Mouse (Mus musculus) MEL (cell line): ENCODE data around the gene Rdh13. TPM values are rescaled to one million over a fixed set of nuclear protein-coding genes. Genes with fewer than 3 reads are reported as not detected.

Experiments
- DNase-seq: peaks from one replicate; pipeline ENCODE4 v3.0.0; 2011; ENCODE audit warnings: low read depth, low spot score
- H3K27ac ChIP-seq: 2 replicates; pipeline ENCODE4 v1.5.1; 2012; ENCODE audit warnings: low read depth, mild to moderate bottlenecking, control low read depth, low read length, moderate library complexity; ENCODE audit not compliant: control insufficient read depth
- H3K27me3 ChIP-seq, 2 experiments: fragments of 150-350 bp in 1 of 2; sonication (generic) in 1 of 2; 2 replicates each; pipeline ENCODE4 v1.6.1; 2012; ENCODE audit warnings: low read length in 2 of 2, mild to moderate bottlenecking in 2 of 2, improper control_type of control experiment in 1 of 2, moderate library complexity in 1 of 2; ENCODE audit not compliant: insufficient read depth in 2 of 2, control insufficient read depth in 1 of 2
- H3K36me3 ChIP-seq, 2 experiments: 2 replicates each; pipeline ENCODE4 v1.6.1; 2012 to 2014; ENCODE audit warnings: low read length in 2 of 2, improper control_type of control experiment in 1 of 2, inconsistent platforms in 1 of 2, mild to moderate bottlenecking in 1 of 2; ENCODE audit not compliant: insufficient read depth in 2 of 2, control insufficient read depth in 1 of 2
- H3K4me1 ChIP-seq, 2 experiments: fragments of 150-350 bp in 1 of 2; sonication (generic) in 1 of 2; 2 replicates each; pipeline ENCODE4 v1.6.1; 2012; ENCODE audit warnings: low read length in 2 of 2, improper control_type of control experiment in 1 of 2, mild to moderate bottlenecking in 1 of 2; ENCODE audit not compliant: insufficient read depth in 2 of 2, control insufficient read depth in 1 of 2
- H3K4me3 ChIP-seq, 2 experiments: fragments of 150-350 bp in 1 of 2; sonication (generic) in 1 of 2; 2 replicates each; pipeline ENCODE4 v1.5.1; 2012; ENCODE audit warnings: low read depth in 2 of 2, low read length in 2 of 2, mild to moderate bottlenecking in 2 of 2, moderate library complexity in 2 of 2, control low read depth in 1 of 2, improper control_type of control experiment in 1 of 2; ENCODE audit not compliant: control insufficient read depth in 1 of 2, insufficient read depth in 1 of 2
- H3K79me2 ChIP-seq: 2 replicates; pipeline ENCODE4 v1.6.1; 2012; ENCODE audit warnings: mild to moderate bottlenecking, low read length, moderate library complexity; ENCODE audit not compliant: control insufficient read depth, poor library complexity, insufficient read depth
- H3K9ac ChIP-seq: 2 replicates; pipeline ENCODE4 v1.6.1; 2012; ENCODE audit warnings: low read depth, mild to moderate bottlenecking, control low read depth, low read length, moderate library complexity; ENCODE audit not compliant: control insufficient read depth, poor library complexity, severe bottlenecking
- H3K9me3 ChIP-seq: fragments of 150-350 bp; sonication (generic); replicated peaks from 2 replicates; pipeline ENCODE4 v1.6.1; 2012; ENCODE audit warnings: mild to moderate bottlenecking, low read length, improper control_type of control experiment, moderate library complexity; ENCODE audit not compliant: insufficient read depth
- CHD2 ChIP-seq: IDR thresholded peaks from 2 replicates; pipeline ENCODE4 v1.6.1; 2011; ENCODE audit warnings: low read length, improper control_type of control experiment
- CTCF ChIP-seq, 3 experiments: IDR thresholded peaks in 2 of 3; conservative IDR thresholded peaks in 1 of 3; 2 replicates each; pipeline ENCODE4 v1.5.1; 2011 to 2012; ENCODE audit warnings: low read length in 3 of 3, low read depth in 2 of 3, mild to moderate bottlenecking in 2 of 3, improper control_type of control experiment in 1 of 3, inconsistent platforms in 1 of 3, mixed read lengths in 1 of 3, moderate library complexity in 1 of 3; ENCODE audit not compliant: control insufficient read depth in 1 of 3, insufficient read depth in 1 of 3, poor library complexity in 1 of 3, severe bottlenecking in 1 of 3
- E2F4 ChIP-seq: IDR thresholded peaks from 2 replicates; pipeline ENCODE4 v1.6.1; 2011; ENCODE audit warnings: low read depth, low read length, improper control_type of control experiment, borderline replicate concordance
- EP300 ChIP-seq, 2 experiments: IDR thresholded peaks; 2 replicates each; pipeline ENCODE4 v1.6.1; 2011; ENCODE audit warnings: improper control_type of control experiment in 2 of 2, low read length in 2 of 2, low read depth in 1 of 2, mild to moderate bottlenecking in 1 of 2
- ETS1 ChIP-seq: IDR thresholded peaks from 2 replicates; pipeline ENCODE4 v1.6.1; 2012; ENCODE audit warnings: low read depth, mild to moderate bottlenecking, inconsistent platforms, low read length, improper control_type of control experiment, moderate library complexity
- GATA1 ChIP-seq: IDR thresholded peaks from 2 replicates; pipeline ENCODE4 v1.6.1; 2011; ENCODE audit warnings: low read depth, low read length, improper control_type of control experiment
- HCFC1 ChIP-seq: IDR thresholded peaks from 2 replicates; pipeline ENCODE4 v1.6.1; 2012; ENCODE audit warnings: low read depth, mild to moderate bottlenecking, inconsistent platforms, low read length, improper control_type of control experiment, moderate library complexity
- JUND ChIP-seq: IDR thresholded peaks from 2 replicates; pipeline ENCODE4 v1.6.1; 2011; ENCODE audit warnings: low read depth, mild to moderate bottlenecking, improper control_type of control experiment, low read length
- KAT2A ChIP-seq: conservative IDR thresholded peaks from 2 replicates; pipeline ENCODE4 v1.6.1; 2012; ENCODE audit warnings: low read depth, low read length, improper control_type of control experiment, inconsistent platforms
- MAFK ChIP-seq: IDR thresholded peaks from 2 replicates; pipeline ENCODE4 v1.6.1; 2011; ENCODE audit warnings: low read depth, mild to moderate bottlenecking, low read length, improper control_type of control experiment, borderline replicate concordance
- MAX ChIP-seq: IDR thresholded peaks from 2 replicates; pipeline ENCODE4 v1.6.1; 2011; ENCODE audit warnings: low read length, improper control_type of control experiment
- MEF2A ChIP-seq: IDR thresholded peaks from 2 replicates; pipeline ENCODE4 v1.6.1; 2014; ENCODE audit warnings: low read depth, mild to moderate bottlenecking, inconsistent platforms, low read length, improper control_type of control experiment; ENCODE audit not compliant: poor library complexity, insufficient replicate concordance, severe bottlenecking; ENCODE audit errors: extremely low read depth
- MXI1 ChIP-seq: IDR thresholded peaks from 2 replicates; pipeline ENCODE4 v1.6.1; 2011; ENCODE audit warnings: mild to moderate bottlenecking, low read depth, low read length, improper control_type of control experiment
- NELFE ChIP-seq: IDR thresholded peaks from 2 replicates; pipeline ENCODE4 v1.6.1; 2011; ENCODE audit warnings: low read depth, low read length, improper control_type of control experiment
- NRF1 ChIP-seq: IDR thresholded peaks from 2 replicates; pipeline ENCODE4 v1.6.1; 2014; ENCODE audit warnings: low read depth, mild to moderate bottlenecking, inconsistent platforms, low read length, improper control_type of control experiment, moderate library complexity; ENCODE audit not compliant: poor library complexity, insufficient read depth, severe bottlenecking
- POLR2A ChIP-seq, 2 experiments: IDR thresholded peaks; 2 replicates each; pipeline ENCODE4 v1.6.1; 2011 to 2012; ENCODE audit warnings: low read length in 2 of 2, mild to moderate bottlenecking in 2 of 2, control low read depth in 1 of 2, improper control_type of control experiment in 1 of 2, low read depth in 1 of 2, moderate library complexity in 1 of 2; ENCODE audit not compliant: control insufficient read depth in 1 of 2, insufficient read depth in 1 of 2, poor library complexity in 1 of 2
- POLR2AphosphoS2 ChIP-seq: IDR thresholded peaks from 2 replicates; pipeline ENCODE4 v1.6.1; 2011; ENCODE audit warnings: low read length, improper control_type of control experiment
- SMC3 ChIP-seq: IDR thresholded peaks from 2 replicates; pipeline ENCODE4 v1.6.1; 2011; ENCODE audit warnings: low read depth, low read length, improper control_type of control experiment
- TAL1 ChIP-seq: IDR thresholded peaks from 2 replicates; pipeline ENCODE4 v1.6.1; 2012; ENCODE audit warnings: mild to moderate bottlenecking, inconsistent platforms, low read length, moderate library complexity, mixed read lengths
- UBTF ChIP-seq: IDR thresholded peaks from 2 replicates; pipeline ENCODE4 v1.6.1; 2012; ENCODE audit warnings: low read depth, mild to moderate bottlenecking, inconsistent platforms, low read length, improper control_type of control experiment, moderate library complexity, borderline replicate concordance; ENCODE audit not compliant: insufficient read depth
- USF1 ChIP-seq: IDR thresholded peaks from 2 replicates; pipeline ENCODE4 v1.6.1; 2014; ENCODE audit warnings: low read depth, mild to moderate bottlenecking, inconsistent platforms, low read length, improper control_type of control experiment, moderate library complexity
- USF2 ChIP-seq, 2 experiments: IDR thresholded peaks; 2 replicates each; pipeline ENCODE4 v1.6.1; 2011 to 2012; ENCODE audit warnings: improper control_type of control experiment in 2 of 2, low read length in 2 of 2, borderline replicate concordance in 1 of 2, inconsistent platforms in 1 of 2, low read depth in 1 of 2, mild to moderate bottlenecking in 1 of 2; ENCODE audit not compliant: insufficient read depth in 1 of 2
- polyA plus RNA-seq, 2 experiments: library from polyadenylated mRNA; stranded (reverse) in 1 of 2; unstranded in 1 of 2; fragments of >175 nt in 1 of 2; fragments of >200 nt in 1 of 2; gene quantifications; 2 replicates each; pipeline versions ENCODE4 v1.2.1 to v1.2.4; 2012; ENCODE audit warnings: low replicate concordance in 2 of 2, low read depth in 1 of 2; ENCODE audit not compliant: insufficient read length in 2 of 2, insufficient read depth in 1 of 2, missing spikeins in 1 of 2
- total RNA-seq: library from RNA; depleted of rRNA; stranded (reverse); fragments of 300-350 nt; gene quantifications from 2 replicates; pipeline ENCODE4 v1.2.3, GENCODE M21; 2012

The Rdh13 gene
- total and polyA plus RNA-seq, 3 experiments: 24.0 to 46.4 TPM; not detected in 1

- TF ChIP-seq MEF2A (0 out of 2 replicates have a peak, but pooled peaks have one; percentile 54), MAFK (no peak), USF2 (IDR thresholded peaks at IDR 0.05; ENCODE audit: borderline replicate concordance in 1 of 2, insufficient read depth in 1 of 2, low read depth in 1 of 2, low read length in 2 of 2) (no peak), E2F4 (no peak), ETS1 (peak; percentile 94), JUND (no peak), CTCF (IDR thresholded peaks at IDR 0.05 in 2 of 3, conservative IDR thresholded peaks at IDR 0.05 in 1 of 3; ENCODE audit: control insufficient read depth in 1 of 3, insufficient read depth in 1 of 3, low read depth in 2 of 3, low read length in 3 of 3, poor library complexity in 1 of 3, severe bottlenecking in 1 of 3) (peak; percentile 54 to 100 (median 99)), USF1 (no peak), UBTF (no peak), MAX (no peak), TAL1 (peak; percentile 87), HCFC1 (no peak), MXI1 (no peak), NRF1 (no peak), EP300 (IDR thresholded peaks at IDR 0.05; ENCODE audit: low read depth in 1 of 2, low read length in 2 of 2) (peak; percentile 79 to 87), SMC3 (peak; percentile 69), POLR2AphosphoS2 (no peak), GATA1 (peak; percentile 64), POLR2A (IDR thresholded peaks at IDR 0.05; ENCODE audit: control insufficient read depth in 1 of 2, insufficient read depth in 1 of 2, low read depth in 1 of 2, low read length in 2 of 2, poor library complexity in 1 of 2) (no peak), CHD2 (no peak)
Measured at GRCm38 (mm10) chr7:4427161-4427912, 18.1 kb downstream of the Rdh13 start (continued).

- H3K4me3 ChIP-seq: no peak overlapping the region
- H3K36me3 ChIP-seq: peaks cover 0 to 18% of the 10 kb centered on the region in 2 experiments; a peak in 2 of 4 replicates
- no peaks in the 10 kb centered on the region for H3K79me2 ChIP-seq
- H3K27ac ChIP-seq: no peak overlapping the region
- no peaks in the 10 kb centered on the region for H3K27me3 ChIP-seq
- TF ChIP-seq KAT2A (no peak), JUND (no peak), CHD2 (no peak), NELFE (no peak)
- peaks cover 4 to 22% of the 10 kb centered on the region in 2 experiments; a peak in 3 of 4 replicates for H3K4me1 ChIP-seq
- no peaks in the 10 kb centered on the region for H3K9me3 ChIP-seq
- no peak overlapping the region for H3K9ac ChIP-seq
- peak; percentile 29 for DNase-seq
Measured at GRCm38 (mm10) chr7:4420230-4420629, 25.2 kb downstream of the Rdh13 start.
